ENCODE assay signal across 1 mouse cellular context in the genomic region with DNA sequence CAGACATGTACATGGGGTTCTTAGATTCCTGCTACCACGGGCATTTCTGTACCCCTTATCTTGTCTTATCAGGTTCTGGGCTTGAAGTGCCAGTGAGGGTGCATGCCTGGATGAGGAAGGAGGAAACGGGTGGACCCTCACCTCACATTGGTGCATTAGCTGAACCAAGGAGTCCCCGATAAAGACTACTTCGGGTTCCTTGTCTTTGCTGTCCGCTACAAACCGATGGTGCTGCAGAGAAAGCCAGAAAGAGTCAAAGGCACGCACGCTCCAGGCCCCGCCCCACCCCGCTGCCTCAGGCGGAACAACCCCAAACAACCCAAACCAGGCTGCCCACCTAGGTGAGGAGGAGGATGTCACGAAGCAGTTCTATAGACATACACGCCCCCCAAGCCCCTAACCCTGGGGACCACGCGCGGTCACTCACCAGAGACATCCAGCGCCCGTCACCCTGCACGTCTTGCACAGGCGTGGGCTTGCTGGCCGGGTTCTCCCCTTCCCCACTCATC.
TF ChIP-seq lines count a peak whose summit lies in the region.

No protein-coding gene starts in this region.

TF ChIP-seq in CH12.LX, 34 proteins besides CTCF, POLR2A, EP300 and RAD21:
- peak; percentile 53; the same call in 1 of the 2 replicates for TF ChIP-seq MXI1 (IDR thresholded peaks at IDR 0.05; ENCODE audit: low read depth, low read length)
- TF ChIP-seq MAZ (IDR thresholded peaks at IDR 0.05; ENCODE audit: low read depth, low read length), result no peak
- TF ChIP-seq ZNF384 (IDR thresholded peaks at IDR 0.05; ENCODE audit: low read depth, low read length), result no peak
- no peak for TF ChIP-seq NELFE (IDR thresholded peaks at IDR 0.05; ENCODE audit: low read depth, low read length)
- peak; percentile 38; the same call in 1 of the 2 replicates for TF ChIP-seq NRF1 (IDR thresholded peaks at IDR 0.05; ENCODE audit: low read depth, low read length)
- TF ChIP-seq SIN3A (IDR thresholded peaks at IDR 0.05; ENCODE audit: low read length), result no peak
